Mouse (Mus musculus) stomach, postnatal 0 days (tissue): Measurements from ENCODE around the gene Cdk9.

Source experiments
- CTCF ChIP-seq: IDR thresholded peaks from 2 replicates; pipeline ENCODE4 v1.5.1; 2016; ENCODE audit warnings: antibody characterized with exemption, low read depth, mild to moderate bottlenecking, moderate library complexity
- EP300 ChIP-seq: optimal IDR thresholded peaks from 2 replicates; pipeline ENCODE3; 2016; ENCODE audit warnings: antibody characterized with exemption

DNA sequence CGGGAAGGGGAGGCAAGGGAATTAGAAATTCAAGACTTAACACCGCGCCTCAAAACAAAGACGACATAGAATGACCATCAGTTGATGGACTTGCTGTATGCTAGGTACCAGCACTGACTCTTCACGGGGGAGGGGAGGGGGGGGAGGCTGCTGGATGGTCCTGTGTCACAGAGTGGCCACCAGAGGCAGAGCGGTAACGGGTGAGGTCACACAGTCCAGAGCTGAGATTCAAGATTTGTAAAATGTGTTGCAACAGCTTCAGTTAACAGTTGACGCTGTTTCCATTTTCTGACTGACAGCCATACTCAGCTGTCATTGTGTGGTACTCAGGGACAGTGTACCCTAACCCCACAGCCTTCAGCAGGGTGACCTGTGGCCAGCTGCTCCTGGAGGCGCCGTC lies 39.3 kb upstream of the Cdk9 start:
- TF ChIP-seq CTCF (peak; percentile 54), EP300 (no peak)
